Mouse (Mus musculus): ENCODE measurements around the gene Gpr153. TPM values are rescaled to one million over a fixed set of nuclear protein-coding genes. Genes with fewer than 3 reads are reported as not detected.

The Gpr153 gene
- polyA plus RNA-seq, 1 experiment, result 40.0 TPM

GRCm38 (mm10) chr4:152304685-152305084, 30.7 kb downstream of the Gpr153 start:
- Histone ChIP-seq H3K4me1 (ENCODE audit: control insufficient read depth, insufficient read depth, low read length) (no peaks in the 10 kb centered on the region), H3K4me3 (replicated peaks; ENCODE audit: extremely low read depth, low read depth, low read length) (no peak overlapping the region)
- 93% methylated on average over 6 of the region's 6 CpGs for WGBS
- DNase-seq, result no peak
- no peak for TF ChIP-seq CTCF (IDR thresholded peaks at IDR 0.05; ENCODE audit: insufficient read depth, low read length)
- TF ChIP-seq POLR2A (IDR thresholded peaks at IDR 0.05; ENCODE audit: borderline replicate concordance, extremely low read depth, low read depth, low read length), result no peak

- WGBS, result 66% methylated on average over 6 of the region's 6 CpGs
- Histone ChIP-seq H3K4me3 (replicated peaks; ENCODE audit: extremely low read depth, low read depth, low read length) (no peak overlapping the region), H3K4me1 (ENCODE audit: control insufficient read depth, insufficient read depth, low read length) (no peaks in the 10 kb centered on the region)
- no peak for TF ChIP-seq POLR2A (IDR thresholded peaks at IDR 0.05; ENCODE audit: borderline replicate concordance, extremely low read depth, low read depth, low read length)
- no peak for TF ChIP-seq CTCF (IDR thresholded peaks at IDR 0.05; ENCODE audit: insufficient read depth, low read length)
- no peak for DNase-seq
These were observed 32.0 kb downstream of the Gpr153 start for GRCm38 (mm10) chr4:152305991-152306390.

- WGBS, result 78% methylated on average over 9 of the region's 9 CpGs
- no peak for DNase-seq
- Histone ChIP-seq H3K4me3 (replicated peaks; ENCODE audit: extremely low read depth, low read depth, low read length) (no peak overlapping the region), H3K4me1 (ENCODE audit: control insufficient read depth, insufficient read depth, low read length) (no peaks in the 10 kb centered on the region)
- TF ChIP-seq POLR2A (IDR thresholded peaks at IDR 0.05; ENCODE audit: borderline replicate concordance, extremely low read depth, low read depth, low read length), result no peak
- no peak for TF ChIP-seq CTCF (IDR thresholded peaks at IDR 0.05; ENCODE audit: insufficient read depth, low read length)
These were observed 33.5 kb downstream of the Gpr153 start for GRCm38 (mm10) chr4:152307542-152307941.

- Histone ChIP-seq H3K4me1 (ENCODE audit: control insufficient read depth, insufficient read depth, low read length) (no peaks in the 10 kb centered on the region; the same call in 1 of the 2 replicates), H3K4me3 (replicated peaks; ENCODE audit: extremely low read depth, low read depth, low read length) (no peak overlapping the region)
- WGBS, result 7% methylated on average over 14 of the region's 14 CpGs
- no peak for DNase-seq
- TF ChIP-seq POLR2A (IDR thresholded peaks at IDR 0.05; ENCODE audit: borderline replicate concordance, extremely low read depth, low read depth, low read length), result no peak
- TF ChIP-seq CTCF (IDR thresholded peaks at IDR 0.05; ENCODE audit: insufficient read depth, low read length), result no peak
These were observed 38.2 kb downstream of the Gpr153 start for GRCm38 (mm10) chr4:152312186-152312585.

GRCm38 (mm10) chr4:152313211-152313632, 39.2 kb downstream of the Gpr153 start:
- Histone ChIP-seq H3K4me1 (ENCODE audit: control insufficient read depth, insufficient read depth, low read length) (no peaks in the 10 kb centered on the region; the same call in 1 of the 2 replicates), H3K4me3 (replicated peaks; ENCODE audit: extremely low read depth, low read depth, low read length) (peak overlapping the region; percentile 23)
- TF ChIP-seq CTCF (IDR thresholded peaks at IDR 0.05; ENCODE audit: insufficient read depth, low read length), result no peak
- TF ChIP-seq POLR2A (IDR thresholded peaks at IDR 0.05; ENCODE audit: borderline replicate concordance, extremely low read depth, low read depth, low read length), result no peak
- DNase-seq, result peak; percentile 19
- 1% methylated on average over 29 of the region's 29 CpGs for WGBS

DNA sequence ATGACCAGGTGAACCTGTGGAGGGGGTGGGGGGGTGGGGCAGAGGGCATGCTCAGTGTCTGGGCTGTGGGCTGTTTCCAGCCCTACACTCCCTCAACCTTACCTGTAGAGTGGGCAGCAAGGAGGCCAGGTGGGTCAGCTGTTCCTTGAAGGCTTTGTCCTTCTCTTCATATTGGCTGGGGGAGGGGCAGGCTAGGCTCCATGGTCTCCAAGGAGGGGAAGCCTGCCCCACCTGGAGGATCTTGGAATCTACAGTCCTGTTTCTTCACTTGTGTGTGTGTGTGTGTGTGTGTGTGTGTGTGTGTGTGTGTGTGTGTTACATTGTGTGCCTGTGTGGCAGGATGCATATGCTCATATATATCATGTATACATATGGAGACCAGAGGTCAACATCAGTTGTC, 39.9 kb downstream of the Gpr153 start:
- Histone ChIP-seq H3K4me1 (ENCODE audit: control insufficient read depth, insufficient read depth, low read length) (peaks cover 2% of the 10 kb centered on the region; the same call in 1 of the 2 replicates), H3K4me3 (replicated peaks; ENCODE audit: extremely low read depth, low read depth, low read length) (no peak overlapping the region)
- TF ChIP-seq POLR2A (IDR thresholded peaks at IDR 0.05; ENCODE audit: borderline replicate concordance, extremely low read depth, low read depth, low read length) (no peak), CTCF (IDR thresholded peaks at IDR 0.05; ENCODE audit: insufficient read depth, low read length) (no peak)
- DNase-seq, result no peak

GRCm38 (mm10) chr4:152315498-152316213, 41.6 kb downstream of the Gpr153 start:
- TF ChIP-seq POLR2A (IDR thresholded peaks at IDR 0.05; ENCODE audit: borderline replicate concordance, extremely low read depth, low read depth, low read length) (no peak), CTCF (IDR thresholded peaks at IDR 0.05; ENCODE audit: insufficient read depth, low read length) (no peak)
- H3K4me3 ChIP-seq (replicated peaks; ENCODE audit: extremely low read depth, low read depth, low read length), result no peak overlapping the region
- WGBS, result 2% methylated on average over 43 of the region's 43 CpGs
- peaks cover 2% of the 10 kb centered on the region; the same call in 1 of the 2 replicates for H3K4me1 ChIP-seq (ENCODE audit: control insufficient read depth, insufficient read depth, low read length)
- DNase-seq, result no peak

- TF ChIP-seq CTCF (IDR thresholded peaks at IDR 0.05; ENCODE audit: insufficient read depth, low read length), result no peak
- TF ChIP-seq POLR2A (IDR thresholded peaks at IDR 0.05; ENCODE audit: borderline replicate concordance, extremely low read depth, low read depth, low read length), result no peak
- peaks cover 2% of the 10 kb centered on the region; the same call in 1 of the 2 replicates for H3K4me1 ChIP-seq (ENCODE audit: control insufficient read depth, insufficient read depth, low read length)
- no peak for DNase-seq
- no peak overlapping the region for H3K4me3 ChIP-seq (replicated peaks; ENCODE audit: extremely low read depth, low read depth, low read length)
- 64% methylated on average over 6 of the region's 6 CpGs for WGBS
These were observed 43.6 kb downstream of the Gpr153 start for GRCm38 (mm10) chr4:152317631-152318033.

DNA sequence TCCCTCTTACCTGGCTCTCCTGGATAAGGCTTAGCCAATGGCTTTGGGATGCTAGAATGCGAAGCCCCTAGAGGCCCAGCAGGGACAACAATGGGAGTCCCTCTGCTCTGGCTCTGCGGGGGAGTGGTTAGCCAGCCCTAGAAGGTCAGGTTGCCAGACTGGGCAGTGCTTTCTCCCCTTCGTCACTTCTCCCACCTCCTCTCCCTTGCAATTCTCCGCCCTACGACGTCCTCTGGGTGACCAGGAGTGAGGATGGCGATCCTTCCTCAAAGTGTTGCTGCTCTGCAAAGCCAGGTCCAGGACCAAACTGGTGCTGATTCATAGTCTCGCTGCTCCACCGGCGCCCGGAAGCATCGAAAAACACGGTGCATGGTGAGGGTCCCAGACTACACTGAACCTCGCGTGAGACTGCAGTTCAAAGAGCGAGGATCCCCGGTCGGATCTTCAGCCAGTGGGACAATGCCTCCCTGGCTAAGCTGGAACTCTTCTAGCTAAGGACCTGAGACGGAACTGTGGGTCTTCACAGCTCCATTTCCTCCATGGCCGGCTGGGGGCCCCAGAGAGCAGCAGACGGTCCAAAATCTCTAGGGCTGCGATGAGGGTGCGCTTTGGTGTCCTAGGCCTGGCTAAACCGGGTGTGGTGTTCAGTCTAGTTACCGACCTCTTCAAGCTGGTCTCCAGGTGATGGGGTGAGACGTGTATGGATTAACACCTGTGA, 44.6 kb downstream of the Gpr153 start, which contains the start of gene Rnf207:
Gene Rnf207, minus strand, starts transcription at position 477 of the 718 bp plus-strand sequence.
- 5% methylated on average over 26 of the region's 26 CpGs for WGBS
- DNase-seq, result peak; percentile 47
- Histone ChIP-seq H3K4me1 (ENCODE audit: control insufficient read depth, insufficient read depth, low read length) (peaks cover 2% of the 10 kb centered on the region; the same call in 1 of the 2 replicates), H3K4me3 (replicated peaks; ENCODE audit: extremely low read depth, low read depth, low read length) (peak within 1 kb of the TSS; percentile 1)
- TF ChIP-seq POLR2A (IDR thresholded peaks at IDR 0.05; ENCODE audit: borderline replicate concordance, extremely low read depth, low read depth, low read length) (no peak), CTCF (IDR thresholded peaks at IDR 0.05; ENCODE audit: insufficient read depth, low read length) (peak; percentile 43)

Measured in lung, adult 2 months (tissue).